Mouse (Mus musculus) monocyte, adult 2 months (primary cell): ENCODE data around the gene Tab1.
"Not testable (repeated sequence)": the region's sequence is repeated elsewhere in the genome, so short reads cannot be mapped to it uniquely, and the experiment has no call there.

ENCODE experiments used
- DNase-seq, 2 experiments: peaks; one replicate each; pipeline ENCODE4 v3.0.0; 2022; ENCODE audit warnings: low spot score in 2 of 2, low read depth in 1 of 2

Tab1 gene

GRCm38 (mm10) chr15:80105490-80106410 lies 27.2 kb upstream of the Tab1 start:
- DNase-seq, result no peak

- no peak for DNase-seq
Observed at GRCm38 (mm10) chr15:80107143-80107542, 25.8 kb upstream of the Tab1 start.

GRCm38 (mm10) chr15:80107575-80107974 lies 25.4 kb upstream of the Tab1 start:
- DNase-seq, result no peak

GRCm38 (mm10) chr15:80111436-80111835 lies 21.5 kb upstream of the Tab1 start:
- no peak for DNase-seq

GRCm38 (mm10) chr15:80112499-80112898 lies 20.4 kb upstream of the Tab1 start:
- DNase-seq, result no peak

- DNase-seq, result no peak
Observed at GRCm38 (mm10) chr15:80114414-80114813, 18.5 kb upstream of the Tab1 start.

GRCm38 (mm10) chr15:80115256-80115655 lies 17.7 kb upstream of the Tab1 start:
- no peak for DNase-seq

- no peak for DNase-seq
Observed at GRCm38 (mm10) chr15:80115866-80116794, 16.8 kb upstream of the Tab1 start.

- peak; percentile 56 to 69 for DNase-seq
Observed at GRCm38 (mm10) chr15:80117154-80117553, 15.8 kb upstream of the Tab1 start.

GRCm38 (mm10) chr15:80119076-80119475 lies 13.9 kb upstream of the Tab1 start:
- no peak for DNase-seq

- DNase-seq, result no peak
Observed at GRCm38 (mm10) chr15:80121721-80122325, 11.1 kb upstream of the Tab1 start.

- not testable (repeated sequence) for DNase-seq
Observed at GRCm38 (mm10) chr15:80122431-80122830, 10.5 kb upstream of the Tab1 start.

GRCm38 (mm10) chr15:80124651-80125050 lies 8.3 kb upstream of the Tab1 start:
- no peak for DNase-seq

- no peak for DNase-seq
Observed at GRCm38 (mm10) chr15:80127191-80127590, 5.7 kb upstream of the Tab1 start.

GRCm38 (mm10) chr15:80129982-80130381 lies 2.9 kb upstream of the Tab1 start:
- DNase-seq, result no peak

- no peak for DNase-seq
Observed at GRCm38 (mm10) chr15:80130689-80131088, 2.2 kb upstream of the Tab1 start.

- no peak for DNase-seq
Observed at GRCm38 (mm10) chr15:80131421-80131820, 1.5 kb upstream of the Tab1 start.

- no peak for DNase-seq
Observed at GRCm38 (mm10) chr15:80132452-80132851, 475 bp upstream of the Tab1 start.

GRCm38 (mm10) chr15:80133682-80134449 lies 939 bp downstream of the Tab1 start:
- DNase-seq, result peak; percentile 31 to 41

GRCm38 (mm10) chr15:80134450-80134847 lies 1.5 kb downstream of the Tab1 start:
- no peak for DNase-seq

- DNase-seq, result no peak
Observed at GRCm38 (mm10) chr15:80135499-80135898, 2.6 kb downstream of the Tab1 start.
